Mouse (Mus musculus) CD4-positive, CD25-positive, alpha-beta regulatory T cell, adult 2 months (primary cell): ENCODE data around the gene Gm20388.

Experiments used
- DNase-seq: peaks from one replicate; pipeline ENCODE4 v3.0.0-alpha.2; 2012; ENCODE audit warnings: low read depth, low spot score

Gene Gm20388

GRCm38 (mm10) chr8:124376406-124376805 is 4465.8 kb downstream of the Gm20388 start:
- DNase-seq = no peak

DNA sequence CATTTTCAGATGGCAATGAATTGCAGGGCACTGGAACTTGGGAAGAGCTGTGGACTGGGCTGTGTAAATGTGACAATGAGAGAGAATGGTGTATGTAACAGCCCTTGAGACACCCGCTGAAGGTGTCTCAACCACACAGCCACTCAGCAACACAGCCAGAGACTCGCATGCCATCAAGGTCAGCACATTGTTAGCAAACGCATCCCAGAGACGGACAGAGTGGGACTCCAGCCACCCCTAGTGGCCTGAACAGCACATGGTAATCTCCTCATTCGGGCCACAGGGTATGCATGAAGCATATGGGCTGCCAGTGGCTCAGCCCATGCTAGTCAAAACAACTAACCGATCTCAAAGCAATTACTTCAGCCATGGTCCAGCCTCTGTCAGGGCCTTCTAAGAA is 4468.6 kb downstream of the Gm20388 start:
- DNase-seq = no peak

DNA sequence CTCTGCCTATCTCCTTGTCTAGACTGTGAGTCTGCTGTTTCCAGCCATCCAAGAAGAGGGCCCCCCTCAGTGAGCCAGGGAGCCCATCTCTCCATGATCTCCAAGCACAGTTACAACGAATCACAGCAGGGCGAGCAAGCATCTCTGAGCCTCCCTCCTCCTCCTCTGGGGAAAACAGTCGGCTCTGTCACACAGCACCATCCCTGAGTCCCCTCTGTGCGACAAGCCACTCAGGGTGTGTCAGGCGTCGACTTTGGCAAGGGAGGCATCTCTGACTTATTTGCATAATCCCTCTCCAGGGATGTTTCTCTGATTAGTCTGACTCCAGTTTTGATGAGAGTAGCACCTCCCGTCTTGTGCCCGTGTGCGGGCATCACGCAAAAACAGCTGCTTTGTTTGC is 4471.6 kb downstream of the Gm20388 start:
- no peak for DNase-seq

DNA sequence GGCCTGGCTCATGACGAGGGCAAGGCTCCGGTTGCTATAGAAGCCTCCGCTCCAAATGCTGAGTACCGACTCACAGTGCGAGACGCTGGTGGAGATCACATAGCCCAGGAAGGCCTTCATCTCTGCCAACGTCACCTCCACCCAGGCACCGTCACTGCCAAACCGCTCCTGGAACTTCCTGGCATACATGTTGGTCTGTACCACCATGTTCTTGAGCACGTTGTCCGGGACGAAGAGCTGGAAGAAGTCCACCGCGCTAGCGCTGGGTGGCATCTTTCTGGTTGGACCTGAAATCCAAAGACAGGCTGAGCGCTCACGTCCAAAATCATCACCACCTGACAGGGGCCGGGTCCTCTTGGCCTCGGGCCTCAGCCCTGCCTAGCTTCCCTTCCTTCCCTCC is 4473.7 kb downstream of the Gm20388 start:
- DNase-seq = no peak

- DNase-seq = no peak
Measured at GRCm38 (mm10) chr8:124386225-124386899, 4475.7 kb downstream of the Gm20388 start.

- no peak for DNase-seq
Measured at GRCm38 (mm10) chr8:124389495-124389894, 4478.9 kb downstream of the Gm20388 start.

DNA sequence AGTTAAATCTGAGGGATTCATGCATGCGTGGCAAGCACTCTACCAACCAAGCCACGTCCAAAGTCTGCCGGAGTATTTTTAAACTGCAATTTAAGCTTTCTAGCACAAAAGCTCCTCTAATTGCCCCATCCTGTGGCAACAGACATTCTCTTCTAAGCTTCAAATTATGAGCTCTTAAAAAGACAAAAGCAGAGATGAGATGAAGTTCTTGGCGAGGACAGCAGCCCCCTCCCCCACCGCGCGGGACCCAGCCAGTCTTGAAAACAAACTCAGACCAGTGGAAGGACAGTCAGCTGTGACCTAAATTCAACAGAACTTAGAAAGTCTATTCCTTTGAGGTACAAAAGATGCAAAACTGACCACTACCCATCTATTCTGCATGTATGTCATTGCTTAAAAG is 4480.6 kb downstream of the Gm20388 start:
- no peak for DNase-seq

GRCm38 (mm10) chr8:124392271-124393012 is 4481.8 kb downstream of the Gm20388 start:
- DNase-seq = no peak

DNA sequence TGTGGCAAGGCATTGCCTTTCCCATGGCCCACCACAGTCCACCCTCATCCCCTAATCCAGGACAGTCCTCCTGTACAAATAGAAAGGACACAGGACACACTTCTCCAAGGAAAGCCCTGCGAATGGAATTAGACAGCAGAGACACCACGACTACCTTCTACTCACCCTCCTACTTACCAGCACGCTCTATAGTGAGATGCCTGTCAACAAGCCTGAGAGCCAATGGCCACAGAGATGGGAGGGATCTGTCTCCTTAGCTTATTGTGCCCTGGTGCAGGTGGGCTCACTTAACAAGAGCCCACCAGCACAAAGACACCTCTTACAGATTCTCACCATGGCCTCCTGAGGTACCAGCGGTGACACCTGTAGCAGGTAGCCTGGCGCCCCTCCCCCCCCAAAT is 4482.4 kb downstream of the Gm20388 start:
- DNase-seq = no peak

GRCm38 (mm10) chr8:124393927-124394326 is 4483.3 kb downstream of the Gm20388 start:
- DNase-seq = peak; percentile 7

- DNase-seq = no peak
Measured at GRCm38 (mm10) chr8:124394951-124395350, 4484.3 kb downstream of the Gm20388 start.
